Mouse (Mus musculus): ENCODE data around the gene Lrp5. TPM values are rescaled to one million over a fixed set of nuclear protein-coding genes. Genes with fewer than 3 reads are reported as not detected.

The Lrp5 gene
- polyA plus RNA-seq, 1 experiment from 2014 or later: 3.6 TPM

DNA sequence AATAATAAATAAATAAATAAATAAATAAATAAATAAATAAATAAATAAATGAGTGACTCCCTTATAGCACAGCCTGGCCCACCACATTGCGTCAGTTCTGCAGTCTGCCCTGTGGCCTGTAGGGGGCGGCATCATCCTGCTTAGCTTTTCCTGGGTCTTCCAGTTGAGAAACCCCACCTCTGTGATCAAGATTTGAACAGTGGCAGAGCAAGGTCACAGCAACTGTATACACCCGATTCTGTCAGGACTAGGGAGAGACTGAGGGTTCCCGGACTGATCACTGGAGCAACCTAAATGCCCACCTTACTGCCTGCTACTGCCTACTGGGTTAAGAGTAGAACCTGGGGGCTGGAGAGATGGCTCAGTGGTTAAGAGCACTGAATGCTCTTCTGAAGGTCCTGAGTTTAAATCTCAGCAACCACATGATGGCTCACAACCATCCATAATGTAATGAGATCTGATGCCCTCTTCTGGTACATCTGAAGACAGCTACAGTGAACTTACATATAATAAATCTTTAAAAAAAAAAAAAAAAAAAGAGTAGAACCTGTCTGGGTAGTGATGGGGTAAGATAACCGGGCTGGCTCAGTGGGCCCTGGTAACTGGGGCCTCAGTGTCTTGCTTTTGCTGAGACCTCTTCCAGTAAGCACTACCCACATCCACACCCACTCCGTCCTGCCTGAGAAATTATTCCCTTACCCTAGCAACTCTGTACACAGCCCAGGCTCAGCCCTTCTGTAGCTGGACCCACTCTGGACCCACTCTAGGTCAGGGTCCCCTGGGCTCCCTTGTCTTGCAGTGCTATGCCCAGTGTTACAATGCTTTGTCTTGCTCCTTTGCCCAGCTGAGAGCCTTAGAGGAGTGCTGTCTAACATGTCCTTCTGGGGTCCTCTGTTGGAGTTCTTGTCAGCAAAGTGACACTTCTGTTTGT lies 13.4 kb upstream of the Lrp5 start:
- H3K9me3 ChIP-seq (ENCODE audit: low read length): no peaks in the 10 kb centered on the region
- no peak overlapping the region for H3K9ac ChIP-seq (replicated peaks)
- WGBS (ENCODE audit: insufficient replicate concordance): 28% methylated on average over 6 of the region's 6 CpGs
- H3K4me1 ChIP-seq (ENCODE audit: insufficient read depth): peaks cover 13% of the 10 kb centered on the region
- no peaks in the 10 kb centered on the region for H3K27me3 ChIP-seq (ENCODE audit: insufficient read depth, low read length)
- H3K27ac ChIP-seq (ENCODE audit: low read depth): no peak overlapping the region
- H3K4me3 ChIP-seq (ENCODE audit: low read depth, low read length): no peak overlapping the region
- ATAC-seq: peak; percentile 59
- peak; percentile 89 for TF ChIP-seq CTCF (IDR thresholded peaks at IDR 0.05; ENCODE audit: low read depth)
- TF ChIP-seq EP300 (IDR thresholded peaks at IDR 0.05; ENCODE audit: low read depth): no peak
- H3K4me2 ChIP-seq (ENCODE audit: low read depth, low read length): peak overlapping the region; percentile 35; the same call in 1 of the 2 replicates
- peak; percentile 89 for DNase-seq
- no peaks in the 10 kb centered on the region for H3K36me3 ChIP-seq (replicated peaks; ENCODE audit: insufficient read depth, low read length)

DNA sequence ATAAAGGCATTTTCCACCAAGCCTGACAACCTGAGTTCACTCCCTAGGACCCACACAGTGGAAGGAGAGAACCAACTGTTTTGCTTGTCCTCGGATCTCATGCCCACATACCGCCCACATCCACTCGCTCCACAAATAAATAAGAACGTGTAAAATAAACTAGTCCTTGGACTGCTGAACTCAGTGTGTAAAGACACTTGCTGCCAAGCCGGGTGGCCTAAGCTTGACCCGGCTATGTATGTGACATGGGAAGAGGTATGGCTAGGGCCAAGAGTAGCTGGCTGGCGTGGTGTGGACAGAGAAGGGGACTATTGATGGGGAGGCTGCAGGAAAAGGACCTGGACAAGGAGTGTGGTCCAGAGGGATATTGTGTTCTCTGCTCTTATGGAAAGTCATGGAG lies 11.7 kb upstream of the Lrp5 start:
- no peak overlapping the region for H3K4me3 ChIP-seq (ENCODE audit: low read depth, low read length)
- DNase-seq: peak; percentile 54

DNA sequence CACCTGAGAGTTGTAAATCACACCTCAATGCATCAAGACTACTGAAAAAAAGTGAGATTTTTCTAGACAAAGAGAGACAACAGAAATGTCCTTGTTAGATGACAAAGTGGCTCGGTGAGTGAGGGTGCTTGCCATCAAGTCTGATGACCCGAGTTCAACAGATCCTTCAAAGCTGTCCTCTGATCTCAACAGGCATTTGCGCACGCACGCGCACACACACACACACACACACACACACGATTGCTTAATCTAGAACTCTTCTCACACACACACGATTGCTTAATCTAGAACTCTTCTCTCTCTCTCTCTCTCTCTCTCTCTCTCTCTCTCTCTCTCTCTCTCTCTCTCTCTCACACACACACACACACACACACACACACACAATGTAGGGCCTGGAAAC lies 9.6 kb upstream of the Lrp5 start:
- Histone ChIP-seq H3K27ac (ENCODE audit: low read depth) (peak overlapping the region; percentile 68), H3K27me3 (ENCODE audit: insufficient read depth, low read length) (no peaks in the 10 kb centered on the region), H3K4me2 (ENCODE audit: low read depth, low read length) (no peak overlapping the region), H3K9me3 (ENCODE audit: low read length) (no peaks in the 10 kb centered on the region), H3K4me1 (ENCODE audit: insufficient read depth) (peaks cover 15% of the 10 kb centered on the region), H3K4me3 (ENCODE audit: low read depth, low read length) (no peak overlapping the region), H3K36me3 (replicated peaks; ENCODE audit: insufficient read depth, low read length) (no peaks in the 10 kb centered on the region), H3K9ac (replicated peaks) (no peak overlapping the region)
- ATAC-seq (peak; percentile 14; the same call in 1 of the 2 replicates), DNase-seq (no peak)
- 52% methylated on average over 8 of the region's 8 CpGs for WGBS (ENCODE audit: insufficient replicate concordance)
- TF ChIP-seq EP300 (IDR thresholded peaks at IDR 0.05; ENCODE audit: low read depth) (no peak), CTCF (IDR thresholded peaks at IDR 0.05; ENCODE audit: low read depth) (no peak)

More for the DNA sequence above, 11.7 kb upstream of the Lrp5 start:
- H3K27ac ChIP-seq (ENCODE audit: low read depth): peak overlapping the region; percentile 82
- ATAC-seq: peak; percentile 82
- H3K9ac ChIP-seq (replicated peaks): peak overlapping the region; percentile 48
- no peaks in the 10 kb centered on the region for H3K36me3 ChIP-seq (replicated peaks; ENCODE audit: insufficient read depth, low read length)
- peaks cover 13% of the 10 kb centered on the region for H3K4me1 ChIP-seq (ENCODE audit: insufficient read depth)
- no peaks in the 10 kb centered on the region for H3K27me3 ChIP-seq (ENCODE audit: insufficient read depth, low read length)
- 64% methylated on average over 7 of the region's 7 CpGs for WGBS (ENCODE audit: insufficient replicate concordance)
- peak overlapping the region; percentile 40; the same call in 1 of the 2 replicates for H3K4me2 ChIP-seq (ENCODE audit: low read depth, low read length)
- peak; percentile 44; the same call in 1 of the 2 replicates for TF ChIP-seq EP300 (IDR thresholded peaks at IDR 0.05; ENCODE audit: low read depth)
- no peak for TF ChIP-seq CTCF (IDR thresholded peaks at IDR 0.05; ENCODE audit: low read depth)
- no peaks in the 10 kb centered on the region for H3K9me3 ChIP-seq (ENCODE audit: low read length)

DNA sequence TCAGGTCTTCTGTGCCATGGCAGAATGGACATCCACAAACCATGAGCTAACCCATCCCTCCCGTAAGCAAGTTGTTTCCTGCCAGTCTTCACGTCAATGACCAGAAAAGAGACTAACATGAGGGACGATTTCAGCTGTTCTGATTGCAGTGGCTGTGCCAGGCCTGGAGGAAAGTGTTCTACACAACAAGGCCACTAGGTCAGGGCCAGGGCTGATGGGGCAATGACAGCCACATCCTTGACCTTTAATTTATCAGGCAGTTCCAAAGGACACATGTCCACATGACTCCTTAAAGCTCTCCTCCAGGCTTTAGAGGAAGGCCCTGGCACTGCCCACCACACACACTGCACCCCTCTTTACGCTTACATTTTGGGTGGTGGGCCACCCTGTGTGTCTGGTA lies 9.1 kb upstream of the Lrp5 start:
- 69% methylated on average over 4 of the region's 4 CpGs for WGBS (ENCODE audit: insufficient replicate concordance)
- Histone ChIP-seq H3K27me3 (ENCODE audit: insufficient read depth, low read length) (no peaks in the 10 kb centered on the region), H3K27ac (ENCODE audit: low read depth) (peak overlapping the region; percentile 68), H3K4me3 (ENCODE audit: low read depth, low read length) (no peak overlapping the region), H3K4me2 (ENCODE audit: low read depth, low read length) (no peak overlapping the region), H3K4me1 (ENCODE audit: insufficient read depth) (peaks cover 15% of the 10 kb centered on the region), H3K9me3 (ENCODE audit: low read length) (no peaks in the 10 kb centered on the region), H3K9ac (replicated peaks) (no peak overlapping the region), H3K36me3 (replicated peaks; ENCODE audit: insufficient read depth, low read length) (no peaks in the 10 kb centered on the region)
- ATAC-seq: peak; percentile 46
- TF ChIP-seq CTCF (IDR thresholded peaks at IDR 0.05; ENCODE audit: low read depth): no peak
- TF ChIP-seq EP300 (IDR thresholded peaks at IDR 0.05; ENCODE audit: low read depth): peak; percentile 42; the same call in 1 of the 2 replicates
- no peak for DNase-seq

DNA sequence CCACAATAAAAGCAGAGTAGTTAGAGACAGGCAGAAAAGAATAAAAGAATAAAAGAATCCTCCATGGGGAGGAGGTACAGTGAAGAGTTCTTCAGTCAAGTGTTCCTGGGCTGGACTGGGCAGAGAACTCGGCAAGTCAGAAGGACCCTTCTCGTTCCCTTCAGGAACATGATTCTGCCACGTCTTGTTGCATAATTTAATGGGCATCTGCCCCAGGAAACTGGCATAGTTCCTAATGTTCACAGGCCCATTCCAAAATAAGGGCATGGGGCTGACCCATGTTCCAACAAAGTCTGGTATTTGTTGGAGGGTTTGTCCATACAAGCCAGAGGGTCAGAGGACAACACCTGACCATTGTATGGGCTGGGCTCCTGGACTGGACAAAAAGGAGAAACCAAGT lies 8.6 kb upstream of the Lrp5 start:
- H3K9me3 ChIP-seq (ENCODE audit: low read length): no peaks in the 10 kb centered on the region
- DNase-seq: no peak
- peaks cover 13% of the 10 kb centered on the region for H3K4me1 ChIP-seq (ENCODE audit: insufficient read depth)

DNA sequence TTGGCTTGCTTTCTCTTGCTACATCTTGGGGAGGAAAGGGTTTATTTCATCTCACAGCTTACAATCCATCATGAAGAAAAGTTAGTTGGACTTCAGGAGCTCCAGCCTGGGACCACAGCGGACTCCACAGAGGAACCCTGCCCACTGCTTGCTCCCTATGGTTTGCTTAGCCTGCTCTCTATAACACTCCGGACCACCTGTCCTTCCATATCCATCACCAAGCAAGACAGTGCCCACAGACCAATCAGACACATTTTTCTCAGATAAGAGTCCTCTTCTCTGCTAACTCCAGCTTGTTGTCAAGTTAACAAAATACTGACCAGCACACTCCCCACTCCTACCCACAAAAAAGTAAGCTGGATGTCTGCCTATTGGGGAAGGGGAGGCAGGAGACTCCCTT lies 8.1 kb upstream of the Lrp5 start:
- WGBS (ENCODE audit: insufficient replicate concordance): 75% methylated on average over 2 of the region's 2 CpGs
- no peak for ATAC-seq
- no peak overlapping the region for H3K4me2 ChIP-seq (ENCODE audit: low read depth, low read length)
- H3K4me3 ChIP-seq (ENCODE audit: low read depth, low read length): no peak overlapping the region
- DNase-seq: no peak
- peaks cover 10% of the 10 kb centered on the region for H3K4me1 ChIP-seq (ENCODE audit: insufficient read depth)
- TF ChIP-seq CTCF (IDR thresholded peaks at IDR 0.05; ENCODE audit: low read depth): no peak
- no peak for TF ChIP-seq EP300 (IDR thresholded peaks at IDR 0.05; ENCODE audit: low read depth)
- no peaks in the 10 kb centered on the region for H3K9me3 ChIP-seq (ENCODE audit: low read length)
- H3K27me3 ChIP-seq (ENCODE audit: insufficient read depth, low read length): no peaks in the 10 kb centered on the region
- 0 out of 2 replicates have a peak overlapping the region, but pooled peaks have one; percentile 68 for H3K27ac ChIP-seq (ENCODE audit: low read depth)
- H3K36me3 ChIP-seq (replicated peaks; ENCODE audit: insufficient read depth, low read length): no peaks in the 10 kb centered on the region
- no peak overlapping the region for H3K9ac ChIP-seq (replicated peaks)

More for the DNA sequence above, 8.6 kb upstream of the Lrp5 start:
- H3K36me3 ChIP-seq (replicated peaks; ENCODE audit: insufficient read depth, low read length): no peaks in the 10 kb centered on the region
- peak overlapping the region; percentile 68 for H3K27ac ChIP-seq (ENCODE audit: low read depth)
- H3K4me2 ChIP-seq (ENCODE audit: low read depth, low read length): no peak overlapping the region
- WGBS (ENCODE audit: insufficient replicate concordance): 62% methylated on average over 3 of the region's 3 CpGs
- H3K9ac ChIP-seq (replicated peaks): no peak overlapping the region
- TF ChIP-seq EP300 (IDR thresholded peaks at IDR 0.05; ENCODE audit: low read depth): no peak
- no peak for TF ChIP-seq CTCF (IDR thresholded peaks at IDR 0.05; ENCODE audit: low read depth)
- ATAC-seq: no peak
- H3K27me3 ChIP-seq (ENCODE audit: insufficient read depth, low read length): no peaks in the 10 kb centered on the region
- no peak overlapping the region for H3K4me3 ChIP-seq (ENCODE audit: low read depth, low read length)
